10 mouse cellular contexts compared by ENCODE assay signal in the genomic region with DNA sequence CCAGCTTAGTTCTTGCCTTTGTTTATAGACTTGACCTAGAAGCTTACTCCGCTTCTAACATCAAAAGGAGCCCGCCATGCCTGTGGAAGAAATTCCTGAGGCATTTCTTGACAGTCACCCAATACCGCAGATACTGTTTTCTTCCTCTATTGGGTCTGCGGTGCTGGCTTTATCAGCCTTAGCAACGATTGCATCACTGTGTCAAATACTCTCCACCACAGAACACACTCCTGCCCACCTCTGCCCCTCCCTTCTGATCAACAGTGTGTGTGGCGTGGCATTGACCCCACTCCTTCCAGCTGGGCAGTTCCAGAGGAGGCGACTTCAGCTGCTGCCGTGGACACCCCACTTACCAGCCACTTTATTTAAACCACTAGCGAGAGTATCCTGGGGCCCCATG. TPM values are rescaled to one million over a fixed set of nuclear protein-coding genes. Genes with fewer than 3 reads are reported as not detected.
A peak's percentile ranks its signal among the peaks of the same experiment; 100 is the strongest.
DNase-seq lines count a peak whose midpoint lies in the region; ATAC-seq lines count a peak whose summit lies in the region.
"Had no signal": no experiment of that assay in that cellular context is flagged by ENCODE, and none has a peak within 500 bp of the region (broad histone marks: within the 10 kb centered on the region; RNA-seq: fewer than 3 reads in every experiment).

No protein-coding gene starts in this region.

- H3K4me1 ChIP-seq in kidney, embryonic 15.5 days = peaks cover 12% of the 10 kb centered on the region
- peaks cover 6% of the 10 kb centered on the region for H3K4me1 ChIP-seq in embryonic facial prominence, embryonic 13.5 days
- H3K4me1 ChIP-seq in forebrain, embryonic 14.5 days (ENCODE audit: control insufficient read depth, insufficient read depth, low read length) = no peaks in the 10 kb centered on the region

- no peak for DNase-seq in kidney, adult 11 months
- DNase-seq in 3T3-L1 (ENCODE audit: low read depth, low spot score) = peak; percentile 61
- peak; percentile 14 to 40 for DNase-seq in lung, postnatal 4 days
- no peak for DNase-seq in gastrocnemius, postnatal 14 days
- DNase-seq in forebrain, embryonic 14.5 days (ENCODE audit: low spot score) = no peak
- no peak for DNase-seq in yolk sac, embryonic 10.5 days (ENCODE audit: low spot score)
- DNase-seq: forebrain, postnatal 0 days had no signal

- intact Hi-C loops in gastrocnemius, postnatal 14 days (cut with DNase I; ENCODE audit: low total_unique reads) = no loop called here

- no peaks in the 10 kb centered on the region for H3K27me3 ChIP-seq in kidney, embryonic 15.5 days
- no peaks in the 10 kb centered on the region for H3K27me3 ChIP-seq in embryonic facial prominence, embryonic 13.5 days
- H3K27me3 ChIP-seq in forebrain, embryonic 14.5 days (replicated peaks; ENCODE audit: control insufficient read depth, insufficient read depth, low read length) = no peaks in the 10 kb centered on the region

- no peaks in the 10 kb centered on the region for H3K9me3 ChIP-seq in kidney, embryonic 15.5 days (replicated peaks)
- peaks cover 4% of the 10 kb centered on the region; the same call in 1 of the 2 replicates for H3K9me3 ChIP-seq in embryonic facial prominence, embryonic 13.5 days
- H3K9me3 ChIP-seq in forebrain, embryonic 14.5 days (replicated peaks; ENCODE audit: control insufficient read depth, low read length) = peaks cover 4% of the 10 kb centered on the region; the same call in 1 of the 2 replicates

- peak overlapping the region; percentile 27; the same call in 1 of the 2 replicates for H3K4me2 ChIP-seq in kidney, embryonic 15.5 days
- H3K4me2 ChIP-seq in embryonic facial prominence, embryonic 13.5 days = peak overlapping the region; percentile 19
- H3K4me2 ChIP-seq in forebrain, embryonic 14.5 days (ENCODE audit: low read length) = no peak overlapping the region
- H3K4me2 ChIP-seq: heart, embryonic 11.5 days had no signal

- H3K4me3 ChIP-seq in kidney, embryonic 15.5 days (replicated peaks) = no peak overlapping the region
- no peak overlapping the region for H3K4me3 ChIP-seq in embryonic facial prominence, embryonic 13.5 days
- H3K4me3 ChIP-seq in forebrain, embryonic 14.5 days (ENCODE audit: low read depth, low read length) = no peak overlapping the region

- H3K9ac ChIP-seq in kidney, embryonic 15.5 days = no peak overlapping the region
- no peak overlapping the region for H3K9ac ChIP-seq in embryonic facial prominence, embryonic 13.5 days
- H3K9ac ChIP-seq in forebrain, embryonic 14.5 days (ENCODE audit: low read length) = no peak overlapping the region
- H3K9ac ChIP-seq: forebrain, postnatal 0 days had no signal

- H3K36me3 ChIP-seq in kidney, embryonic 15.5 days = no peaks in the 10 kb centered on the region
- peaks cover 3% of the 10 kb centered on the region; the same call in 1 of the 2 replicates for H3K36me3 ChIP-seq in embryonic facial prominence, embryonic 13.5 days
- no peaks in the 10 kb centered on the region for H3K36me3 ChIP-seq in forebrain, embryonic 14.5 days (ENCODE audit: control insufficient read depth, insufficient read depth, low read length)

- 0 out of 2 replicates have a peak overlapping the region, but pooled peaks have one; percentile 13 for H3K27ac ChIP-seq in kidney, embryonic 15.5 days
- no peak overlapping the region for H3K27ac ChIP-seq in embryonic facial prominence, embryonic 13.5 days
- H3K27ac ChIP-seq in forebrain, embryonic 14.5 days (ENCODE audit: low read depth, low read length) = no peak overlapping the region

- ATAC-seq in kidney, embryonic 15.5 days (replicated peaks; ENCODE audit: low FRiP score) = peak; percentile 35; the same call in 1 of the 2 replicates
- ATAC-seq in embryonic facial prominence, embryonic 13.5 days (ENCODE audit: insufficient number of reproducible peaks, insufficient read depth, low FRiP score, low TSS enrichment, low read depth) = no peak; the same call in 1 of the 2 replicates
- ATAC-seq in forebrain, embryonic 14.5 days = no peak
- ATAC-seq: forebrain, postnatal 0 days had no signal

- WGBS in kidney, embryonic 15.5 days = 29% methylated on average over 9 of the region's 9 CpGs
- 45% methylated on average over 9 of the region's 9 CpGs for WGBS in embryonic facial prominence, embryonic 13.5 days
- WGBS in forebrain, embryonic 14.5 days = 56% methylated on average over 9 of the region's 9 CpGs

RNA-seq across cellular contexts. Expression of a gene that starts 16.0 kb away (rescaled TPM):
- 4.8 and 5.2 TPM in 2 replicates for polyA plus RNA-seq in kidney, embryonic 15.5 days (2015; fragmentation: Nextera tagmentation; extraction: Ambion mirVana)
- 6.4 and 9.9 TPM in 2 replicates for polyA plus RNA-seq in embryonic facial prominence, embryonic 13.5 days (2015; fragmentation: Nextera tagmentation; extraction: Ambion mirVana)
- 10 to 100 TPM; 12.2 to 14.9 TPM for total RNA-seq in gastrocnemius, postnatal 14 days (2021)
- 0.31 and 0.43 TPM in 2 replicates for polyA plus RNA-seq in forebrain, embryonic 14.5 days (2014; fragmentation: Nextera tagmentation; extraction: Ambion mirVana)

Comparison
In these comparisons a context has a peak if more than half of its experiments do, and no peak if none do; other contexts are left out.
1. DNase-seq: peak in 3T3-L1 (single experiment) and lung, postnatal 4 days (2 of 2); none in kidney, adult 11 months (single experiment), gastrocnemius, postnatal 14 days (single experiment), forebrain, embryonic 14.5 days (single experiment) and yolk sac, embryonic 10.5 days (single experiment).